Comparison of ENCODE assay signal across 13 mouse cellular contexts in the genomic region with DNA sequence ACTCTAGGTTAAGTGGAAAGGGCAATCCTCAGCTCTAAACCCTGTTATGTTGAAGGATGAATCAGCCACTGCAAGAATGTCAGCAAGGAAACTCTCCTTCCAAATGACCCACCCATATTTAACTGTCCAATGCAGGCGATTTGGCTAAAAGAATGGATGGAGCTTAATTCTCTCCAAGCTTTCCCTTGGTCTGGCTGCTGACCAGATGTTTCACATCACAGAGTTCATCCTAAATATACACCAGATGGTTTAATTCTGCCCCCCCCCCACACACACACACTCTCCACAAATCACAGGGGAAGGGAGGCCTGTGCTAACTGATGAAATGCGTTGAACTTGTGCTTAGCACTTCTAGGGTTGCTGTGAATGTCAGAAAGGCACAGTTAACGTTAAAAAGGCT. TPM values are rescaled to one million over a fixed set of nuclear protein-coding genes. Genes with fewer than 3 reads are reported as not detected.
DNase-seq lines count a peak whose midpoint lies in the region; ATAC-seq lines count a peak whose summit lies in the region.
"Had no signal": no experiment of that assay in that cellular context is flagged by ENCODE, and none has a peak within 500 bp of the region (broad histone marks: within the 10 kb centered on the region; RNA-seq: fewer than 3 reads in every experiment).

No protein-coding gene starts in this region.

- peaks cover 5% of the 10 kb centered on the region; the same call in 1 of the 2 replicates for H3K4me1 ChIP-seq in kidney, embryonic 14.5 days (ENCODE audit: control insufficient read depth, insufficient read depth, low read length)
- peaks cover 11% of the 10 kb centered on the region for H3K4me1 ChIP-seq in limb, embryonic 13.5 days
- H3K4me1 ChIP-seq: heart, embryonic 13.5 days had no signal

- H3K9ac ChIP-seq in kidney, embryonic 14.5 days (ENCODE audit: low read depth, low read length), result no peak overlapping the region
- no peak overlapping the region for H3K9ac ChIP-seq in limb, embryonic 13.5 days
- H3K9ac ChIP-seq: heart, embryonic 13.5 days; liver, embryonic 14.5 days had no signal

- ATAC-seq in kidney, embryonic 14.5 days (ENCODE audit: low FRiP score, low TSS enrichment), result peak; percentile 96
- ATAC-seq in limb, embryonic 13.5 days (ENCODE audit: low FRiP score, low read depth), result peak; percentile 73; the same call in 1 of the 2 replicates

- WGBS in kidney, embryonic 14.5 days, result 28% methylated on average over 3 of the region's 3 CpGs
- 12% methylated on average over 3 of the region's 3 CpGs for WGBS in limb, embryonic 13.5 days

- H3K4me2 ChIP-seq in kidney, embryonic 14.5 days (replicated peaks; ENCODE audit: low read depth, low read length), result no peak overlapping the region
- no peak overlapping the region for H3K4me2 ChIP-seq in limb, embryonic 13.5 days (replicated peaks)
- H3K4me2 ChIP-seq: heart, embryonic 13.5 days had no signal

- DNase-seq in kidney, postnatal 36 days, result no peak
- DNase-seq in adipocyte (ENCODE audit: low spot score), result peak; percentile 16
- DNase-seq in embryo, embryonic 9.5 days (ENCODE audit: extremely low spot score), result peak; percentile 3
- no peak for DNase-seq in layer of hippocampus, adult 8-10 months (ENCODE audit: low spot score in 2 of 2)
- DNase-seq in left cerebral cortex, adult 8-10 months (ENCODE audit: low spot score in 2 of 2), result no peak
- DNase-seq: cerebellum, adult 9-11 months; gastrocnemius, adult 2 months had no signal

- no peaks in the 10 kb centered on the region; the same call in 1 of the 2 replicates for H3K27me3 ChIP-seq in kidney, embryonic 14.5 days (ENCODE audit: control insufficient read depth, insufficient read depth, low read length)
- no peaks in the 10 kb centered on the region for H3K27me3 ChIP-seq in limb, embryonic 13.5 days
- H3K27me3 ChIP-seq: heart, embryonic 13.5 days had no signal

- no peaks in the 10 kb centered on the region for H3K9me3 ChIP-seq in kidney, embryonic 14.5 days (ENCODE audit: control insufficient read depth, low read length)
- H3K9me3 ChIP-seq in limb, embryonic 13.5 days, result no peaks in the 10 kb centered on the region
- H3K9me3 ChIP-seq: heart, embryonic 13.5 days had no signal

- no peak overlapping the region for H3K4me3 ChIP-seq in kidney, embryonic 14.5 days (ENCODE audit: low read length)
- no peak overlapping the region for H3K4me3 ChIP-seq in limb, embryonic 13.5 days
- H3K4me3 ChIP-seq: gastrocnemius, adult 2 months; heart, embryonic 13.5 days; layer of hippocampus, adult 2 months had no signal

- H3K27ac ChIP-seq in kidney, embryonic 14.5 days (ENCODE audit: low read depth, low read length), result no peak overlapping the region; the same call in 1 of the 2 replicates
- no peak overlapping the region for H3K27ac ChIP-seq in limb, embryonic 13.5 days
- H3K27ac ChIP-seq: gastrocnemius, adult 2 months; layer of hippocampus, adult 2 months; liver, embryonic 14.5 days had no signal

- H3K36me3 ChIP-seq in kidney, embryonic 14.5 days (ENCODE audit: control insufficient read depth, insufficient read depth, low read length), result no peaks in the 10 kb centered on the region
- H3K36me3 ChIP-seq in limb, embryonic 13.5 days, result no peaks in the 10 kb centered on the region
- H3K36me3 ChIP-seq: heart, embryonic 13.5 days had no signal

RNA-seq across cellular contexts. Expression of a gene that starts 21.4 kb away (rescaled TPM):
- not detected in 2 replicates for polyA plus RNA-seq in kidney, embryonic 14.5 days (2014; fragmentation: Nextera tagmentation; extraction: Ambion mirVana)
- polyA plus RNA-seq in limb, embryonic 13.5 days (2015; fragmentation: Nextera tagmentation; extraction: Ambion mirVana), result 0.29 TPM in 1 of 2 replicates, not detected in the other
- under 1 TPM in 1 of 4 experiments, not detected in 3; 0.31 TPM for total RNA-seq in layer of hippocampus, adult 8-10 months (2022)
- not detected for total RNA-seq in left cerebral cortex, adult 8-10 months (2022)
- total RNA-seq: gastrocnemius, adult 2 months; layer of hippocampus, adult 2 months; midbrain, postnatal 0 days had no signal
- polyA plus RNA-seq: heart, embryonic 13.5 days; liver, embryonic 14.5 days; midbrain, postnatal 0 days had no signal

Comparison
In these comparisons a context has a peak if more than half of its experiments do, and no peak if none do; other contexts are left out.
1. DNase-seq: peak in adipocyte (single experiment) and embryo, embryonic 9.5 days (single experiment); none in kidney, postnatal 36 days (0 of 2), layer of hippocampus, adult 8-10 months (0 of 2) and left cerebral cortex, adult 8-10 months (0 of 2).